Mouse (Mus musculus): ENCODE results near the gene Mgat5. TPM values are rescaled to one million over a fixed set of nuclear protein-coding genes. Genes with fewer than 3 reads are reported as not detected.

Mgat5 gene
- polyA plus RNA-seq, 1 experiment from 2014 or later: 7.2 TPM

- no peak overlapping the region for H3K27ac ChIP-seq (ENCODE audit: low read depth, low read length)
- H3K36me3 ChIP-seq (ENCODE audit: control insufficient read depth, insufficient read depth, low read length): no peaks in the 10 kb centered on the region
- 75% methylated on average over 4 of the region's 4 CpGs for WGBS
- H3K4me1 ChIP-seq (ENCODE audit: control insufficient read depth, insufficient read depth, low read length): peaks cover 5% of the 10 kb centered on the region; the same call in 1 of the 2 replicates
- DNase-seq (ENCODE audit: low spot score): no peak
- no peak overlapping the region for H3K4me3 ChIP-seq (ENCODE audit: low read depth, low read length)
- no peaks in the 10 kb centered on the region for H3K27me3 ChIP-seq (ENCODE audit: control insufficient read depth, insufficient read depth, low read length)
- H3K9ac ChIP-seq (ENCODE audit: low read length): no peak overlapping the region
- H3K9me3 ChIP-seq (ENCODE audit: control insufficient read depth, low read length): no peaks in the 10 kb centered on the region
- ATAC-seq (ENCODE audit: insufficient read depth, low FRiP score, low TSS enrichment): no peak
- no peak overlapping the region for H3K4me2 ChIP-seq (ENCODE audit: low read depth)
Measured at GRCm38 (mm10) chr1:127418916-127419575, 214.2 kb downstream of the Mgat5 start.

GRCm38 (mm10) chr1:127419581-127419980 is 214.8 kb downstream of the Mgat5 start:
- no peak for DNase-seq (ENCODE audit: low spot score)
- H3K9ac ChIP-seq (ENCODE audit: low read length): no peak overlapping the region

GRCm38 (mm10) chr1:127420383-127420782 is 215.6 kb downstream of the Mgat5 start:
- H3K36me3 ChIP-seq (ENCODE audit: control insufficient read depth, insufficient read depth, low read length): no peaks in the 10 kb centered on the region
- ATAC-seq (ENCODE audit: insufficient read depth, low FRiP score, low TSS enrichment) (peak; percentile 46), DNase-seq (ENCODE audit: low spot score) (peak; percentile 60)
- no peak overlapping the region for H3K4me2 ChIP-seq (ENCODE audit: low read depth)
- 43% methylated on average over 13 of the region's 13 CpGs for WGBS
- no peak overlapping the region for H3K4me3 ChIP-seq (ENCODE audit: low read depth, low read length)
- H3K27ac ChIP-seq (ENCODE audit: low read depth, low read length): no peak overlapping the region
- H3K27me3 ChIP-seq (ENCODE audit: control insufficient read depth, insufficient read depth, low read length): no peaks in the 10 kb centered on the region
- no peaks in the 10 kb centered on the region for H3K9me3 ChIP-seq (ENCODE audit: control insufficient read depth, low read length)
- H3K4me1 ChIP-seq (ENCODE audit: control insufficient read depth, insufficient read depth, low read length): peaks cover 5% of the 10 kb centered on the region; the same call in 1 of the 2 replicates
- H3K9ac ChIP-seq (ENCODE audit: low read length): no peak overlapping the region

More at GRCm38 (mm10) chr1:127419581-127419980, 214.8 kb downstream of the Mgat5 start:
- Histone ChIP-seq H3K27ac (ENCODE audit: low read depth, low read length) (no peak overlapping the region), H3K4me2 (ENCODE audit: low read depth) (no peak overlapping the region), H3K4me3 (ENCODE audit: low read depth, low read length) (no peak overlapping the region), H3K36me3 (ENCODE audit: control insufficient read depth, insufficient read depth, low read length) (no peaks in the 10 kb centered on the region), H3K4me1 (ENCODE audit: control insufficient read depth, insufficient read depth, low read length) (peaks cover 5% of the 10 kb centered on the region; the same call in 1 of the 2 replicates), H3K27me3 (ENCODE audit: control insufficient read depth, insufficient read depth, low read length) (no peaks in the 10 kb centered on the region), H3K9me3 (ENCODE audit: control insufficient read depth, low read length) (no peaks in the 10 kb centered on the region)
- peak; percentile 17; the same call in 1 of the 2 replicates for ATAC-seq (ENCODE audit: insufficient read depth, low FRiP score, low TSS enrichment)
- 51% methylated on average over 7 of the region's 7 CpGs for WGBS

GRCm38 (mm10) chr1:127420795-127421194 is 216.0 kb downstream of the Mgat5 start:
- H3K9me3 ChIP-seq (ENCODE audit: control insufficient read depth, low read length): no peaks in the 10 kb centered on the region
- H3K36me3 ChIP-seq (ENCODE audit: control insufficient read depth, insufficient read depth, low read length): no peaks in the 10 kb centered on the region
- H3K9ac ChIP-seq (ENCODE audit: low read length): no peak overlapping the region
- no peaks in the 10 kb centered on the region for H3K27me3 ChIP-seq (ENCODE audit: control insufficient read depth, insufficient read depth, low read length)
- no peak overlapping the region for H3K27ac ChIP-seq (ENCODE audit: low read depth, low read length)
- ATAC-seq (ENCODE audit: insufficient read depth, low FRiP score, low TSS enrichment) (no peak), DNase-seq (ENCODE audit: low spot score) (no peak)
- H3K4me2 ChIP-seq (ENCODE audit: low read depth): no peak overlapping the region
- peaks cover 5% of the 10 kb centered on the region; the same call in 1 of the 2 replicates for H3K4me1 ChIP-seq (ENCODE audit: control insufficient read depth, insufficient read depth, low read length)
- WGBS: 87% methylated on average over 5 of the region's 15 CpGs
- H3K4me3 ChIP-seq (ENCODE audit: low read depth, low read length): no peak overlapping the region

GRCm38 (mm10) chr1:127422565-127422964 is 217.8 kb downstream of the Mgat5 start:
- H3K9me3 ChIP-seq (ENCODE audit: control insufficient read depth, low read length): no peaks in the 10 kb centered on the region
- H3K9ac ChIP-seq (ENCODE audit: low read length): no peak overlapping the region
- WGBS: 89% methylated on average over 4 of the region's 4 CpGs
- peaks cover 5% of the 10 kb centered on the region; the same call in 1 of the 2 replicates for H3K4me1 ChIP-seq (ENCODE audit: control insufficient read depth, insufficient read depth, low read length)
- no peak overlapping the region for H3K4me2 ChIP-seq (ENCODE audit: low read depth)
- H3K36me3 ChIP-seq (ENCODE audit: control insufficient read depth, insufficient read depth, low read length): no peaks in the 10 kb centered on the region
- no peak for ATAC-seq (ENCODE audit: insufficient read depth, low FRiP score, low TSS enrichment)
- no peak for DNase-seq (ENCODE audit: low spot score)
- no peaks in the 10 kb centered on the region for H3K27me3 ChIP-seq (ENCODE audit: control insufficient read depth, insufficient read depth, low read length)
- H3K4me3 ChIP-seq (ENCODE audit: low read depth, low read length): no peak overlapping the region
- no peak overlapping the region for H3K27ac ChIP-seq (ENCODE audit: low read depth, low read length)

GRCm38 (mm10) chr1:127425021-127425532 is 220.3 kb downstream of the Mgat5 start:
- H3K4me3 ChIP-seq (ENCODE audit: low read depth, low read length): no peak overlapping the region
- no peak overlapping the region for H3K4me2 ChIP-seq (ENCODE audit: low read depth)
- DNase-seq (ENCODE audit: low spot score) (no peak), ATAC-seq (ENCODE audit: insufficient read depth, low FRiP score, low TSS enrichment) (no peak)
- H3K27me3 ChIP-seq (ENCODE audit: control insufficient read depth, insufficient read depth, low read length): no peaks in the 10 kb centered on the region
- H3K27ac ChIP-seq (ENCODE audit: low read depth, low read length): no peak overlapping the region
- no peaks in the 10 kb centered on the region for H3K9me3 ChIP-seq (ENCODE audit: control insufficient read depth, low read length)
- no peak overlapping the region for H3K9ac ChIP-seq (ENCODE audit: low read length)
- WGBS: 56% methylated on average over 6 of the region's 6 CpGs
- H3K4me1 ChIP-seq (ENCODE audit: control insufficient read depth, insufficient read depth, low read length): 0 out of 2 replicates have a peak, but pooled peaks cover 2% of the 10 kb centered on the region
- H3K36me3 ChIP-seq (ENCODE audit: control insufficient read depth, insufficient read depth, low read length): no peaks in the 10 kb centered on the region

- H3K27ac ChIP-seq (ENCODE audit: low read depth, low read length): no peak overlapping the region
- H3K4me2 ChIP-seq (ENCODE audit: low read depth): no peak overlapping the region
- no peaks in the 10 kb centered on the region for H3K27me3 ChIP-seq (ENCODE audit: control insufficient read depth, insufficient read depth, low read length)
- no peak overlapping the region for H3K4me3 ChIP-seq (ENCODE audit: low read depth, low read length)
- DNase-seq (ENCODE audit: low spot score): no peak
- H3K9ac ChIP-seq (ENCODE audit: low read length): no peak overlapping the region
- H3K9me3 ChIP-seq (ENCODE audit: control insufficient read depth, low read length): no peaks in the 10 kb centered on the region
- H3K4me1 ChIP-seq (ENCODE audit: control insufficient read depth, insufficient read depth, low read length): no peaks in the 10 kb centered on the region
- no peaks in the 10 kb centered on the region for H3K36me3 ChIP-seq (ENCODE audit: control insufficient read depth, insufficient read depth, low read length)
- no peak for ATAC-seq (ENCODE audit: insufficient read depth, low FRiP score, low TSS enrichment)
- 87% methylated on average over 7 of the region's 7 CpGs for WGBS
Measured at GRCm38 (mm10) chr1:127430290-127430689, 225.5 kb downstream of the Mgat5 start.

GRCm38 (mm10) chr1:127434829-127435228 is 230.0 kb downstream of the Mgat5 start:
- no peak overlapping the region for H3K9ac ChIP-seq (ENCODE audit: low read length)
- no peaks in the 10 kb centered on the region for H3K4me1 ChIP-seq (ENCODE audit: control insufficient read depth, insufficient read depth, low read length)
- H3K36me3 ChIP-seq (ENCODE audit: control insufficient read depth, insufficient read depth, low read length): no peaks in the 10 kb centered on the region
- ATAC-seq (ENCODE audit: insufficient read depth, low FRiP score, low TSS enrichment) (no peak), DNase-seq (ENCODE audit: low spot score) (no peak)
- no peak overlapping the region for H3K4me3 ChIP-seq (ENCODE audit: low read depth, low read length)
- no peaks in the 10 kb centered on the region for H3K9me3 ChIP-seq (ENCODE audit: control insufficient read depth, low read length)
- 95% methylated on average over 4 of the region's 4 CpGs for WGBS
- no peak overlapping the region for H3K27ac ChIP-seq (ENCODE audit: low read depth, low read length)
- no peaks in the 10 kb centered on the region for H3K27me3 ChIP-seq (ENCODE audit: control insufficient read depth, insufficient read depth, low read length)
- H3K4me2 ChIP-seq (ENCODE audit: low read depth): no peak overlapping the region

GRCm38 (mm10) chr1:127437091-127437490 is 232.3 kb downstream of the Mgat5 start:
- ATAC-seq (ENCODE audit: insufficient read depth, low FRiP score, low TSS enrichment): no peak
- Histone ChIP-seq H3K4me2 (ENCODE audit: low read depth) (no peak overlapping the region), H3K27me3 (ENCODE audit: control insufficient read depth, insufficient read depth, low read length) (no peaks in the 10 kb centered on the region), H3K4me1 (ENCODE audit: control insufficient read depth, insufficient read depth, low read length) (no peaks in the 10 kb centered on the region), H3K9me3 (ENCODE audit: control insufficient read depth, low read length) (no peaks in the 10 kb centered on the region), H3K27ac (ENCODE audit: low read depth, low read length) (no peak overlapping the region), H3K9ac (ENCODE audit: low read length) (no peak overlapping the region), H3K36me3 (ENCODE audit: control insufficient read depth, insufficient read depth, low read length) (no peaks in the 10 kb centered on the region), H3K4me3 (ENCODE audit: low read depth, low read length) (no peak overlapping the region)
- WGBS: 78% methylated on average over 6 of the region's 6 CpGs
- no peak for DNase-seq (ENCODE audit: low spot score)
